Mouse (Mus musculus): ENCODE results near the gene Ano7. TPM values are rescaled to one million over a fixed set of nuclear protein-coding genes. Genes with fewer than 3 reads are reported as not detected.
A peak's percentile ranks its signal among the peaks of the same experiment; 100 is the strongest.

The Ano7 gene
- under 1 TPM in 1 of 2 experiments, not detected in 1; 0.09 TPM for total RNA-seq (2021)

DNA sequence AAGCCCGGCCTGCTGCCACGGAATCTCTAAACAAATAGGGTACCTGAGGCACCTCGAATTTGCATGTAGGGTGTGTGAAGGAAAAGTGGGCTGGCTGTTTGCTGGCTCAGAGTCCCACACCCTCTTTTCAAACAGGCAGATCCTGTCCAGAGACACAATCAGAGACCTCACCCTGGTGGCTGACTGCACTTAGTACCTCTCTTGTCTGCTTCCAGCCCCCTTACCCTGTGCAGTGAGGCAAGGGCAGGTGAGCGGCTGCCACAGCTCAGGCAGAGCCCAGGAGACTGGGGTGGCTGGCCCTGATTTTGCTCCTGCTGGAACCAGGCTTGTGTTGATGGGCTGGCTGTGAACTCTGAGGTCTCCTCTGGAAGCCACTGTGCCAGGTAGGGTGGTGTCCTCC is at the start of gene Ano7:
Gene Ano7 (plus strand): TSS at position 266 of the 400 bp plus-strand sequence.
- DNase-seq (ENCODE audit: extremely low spot score in 1 of 2, low spot score in 1 of 2), result no peak

DNA sequence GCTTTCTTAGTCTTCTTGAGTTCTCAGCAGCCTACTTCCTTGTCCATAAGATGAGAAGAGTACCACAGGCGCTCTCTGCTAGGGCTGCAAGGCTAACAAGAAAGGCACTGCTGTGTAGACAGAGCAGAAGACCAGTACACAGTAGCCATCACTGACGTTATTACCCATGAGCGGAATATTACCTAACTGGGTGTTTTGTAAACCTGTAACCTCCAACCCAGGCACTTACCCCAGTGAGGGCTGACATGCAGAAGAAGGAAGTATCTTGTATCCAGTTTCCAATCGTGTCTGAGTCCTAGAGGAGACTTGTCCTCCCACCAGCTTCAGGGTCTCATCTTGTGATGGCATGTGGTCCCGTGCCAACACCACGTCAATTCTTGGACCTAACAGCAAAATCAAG is 49.8 kb upstream of the Ano7 start:
- no peak for DNase-seq (ENCODE audit: extremely low spot score in 1 of 2, low spot score in 1 of 2)

DNA sequence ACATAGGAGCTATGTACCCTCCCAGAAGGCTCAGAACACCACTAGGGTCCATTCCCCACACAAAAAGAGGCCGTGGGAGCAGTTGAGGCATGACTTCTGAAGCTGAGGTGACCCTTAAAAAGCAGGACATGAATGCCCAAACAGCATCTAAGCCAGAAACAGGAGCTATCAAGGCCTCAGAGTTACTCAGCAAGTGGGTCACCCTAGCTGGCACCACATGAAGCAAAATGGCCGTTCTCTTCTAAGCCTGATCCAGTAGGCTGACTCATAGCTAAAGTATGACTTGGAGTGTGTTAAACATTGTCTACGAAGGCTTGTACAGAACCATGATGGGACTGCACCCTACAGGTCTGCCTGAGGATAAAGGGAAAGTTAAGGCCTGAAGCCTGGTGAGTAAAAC is 47.3 kb upstream of the Ano7 start:
- no peak for DNase-seq (ENCODE audit: extremely low spot score in 1 of 2, low spot score in 1 of 2)

DNA sequence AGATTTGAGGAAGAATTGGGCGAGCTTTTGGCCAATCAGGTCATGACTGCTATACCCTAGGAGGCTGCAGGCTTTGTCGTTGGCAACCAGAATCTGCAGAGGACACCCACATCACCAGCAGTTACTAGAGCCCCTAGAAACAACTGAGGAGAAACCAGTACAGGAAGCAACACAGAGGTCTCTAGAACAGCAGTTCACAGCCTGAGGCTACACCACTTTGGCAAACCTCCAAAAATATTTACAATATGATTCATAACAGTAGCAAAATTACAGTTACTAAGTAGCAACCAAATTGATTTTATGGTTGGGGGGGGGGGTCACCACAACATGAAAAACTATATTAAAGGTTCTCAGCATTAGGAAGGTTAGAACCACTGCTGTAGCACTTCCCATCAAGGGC is 39.1 kb upstream of the Ano7 start:
- no peak for DNase-seq (ENCODE audit: extremely low spot score in 1 of 2, low spot score in 1 of 2)

DNA sequence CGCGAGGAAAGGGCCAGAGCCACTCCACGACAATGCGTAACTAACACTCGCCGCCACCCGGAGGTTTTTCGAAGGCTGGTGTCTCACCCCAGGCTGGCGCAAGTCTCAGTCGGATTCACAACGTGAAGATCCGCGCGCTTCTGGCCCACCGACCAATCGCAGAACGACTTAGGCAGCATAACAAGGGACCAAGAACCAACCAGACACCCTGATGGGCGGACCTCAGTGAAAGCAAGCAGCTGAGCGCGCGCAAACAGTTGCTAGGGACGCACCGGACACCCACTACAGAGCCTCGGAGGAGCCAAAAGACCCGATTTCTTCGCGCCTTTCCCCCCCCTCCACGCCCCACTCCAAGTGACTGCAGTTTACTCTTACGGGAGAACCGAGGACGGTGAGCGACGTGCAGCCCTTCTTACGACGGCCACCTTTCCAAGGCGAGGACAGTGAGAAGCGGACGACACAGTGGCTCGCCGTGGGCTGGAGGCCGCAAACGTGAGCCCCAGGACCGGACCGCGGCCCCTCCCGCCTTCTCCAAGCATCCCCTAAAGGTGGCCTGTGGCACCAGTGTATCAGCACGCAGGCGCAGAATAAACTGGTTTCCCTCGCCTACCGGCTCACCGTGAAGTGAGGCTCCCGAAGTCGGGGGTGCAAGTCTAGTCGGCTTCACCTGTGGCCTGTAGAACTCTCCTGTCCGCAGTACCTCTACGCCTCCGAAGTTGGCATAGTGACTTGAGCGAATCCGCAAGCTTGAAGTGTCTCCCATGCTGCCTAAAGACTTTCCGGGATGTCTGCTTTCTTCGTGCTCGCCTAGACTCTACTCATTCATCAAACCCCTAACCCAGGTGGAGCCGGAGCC is 30.9 kb upstream of the Ano7 start, which contains the start of the genes Ppp1r7 and Pask:
Gene Ppp1r7 (plus strand): TSS at position 207 of the 856 bp plus-strand sequence.
Gene Pask (minus strand): TSS at position 835 of the 856 bp plus-strand sequence.
- DNase-seq (ENCODE audit: extremely low spot score in 1 of 2, low spot score in 1 of 2), result peak; percentile 84 to 86

DNA sequence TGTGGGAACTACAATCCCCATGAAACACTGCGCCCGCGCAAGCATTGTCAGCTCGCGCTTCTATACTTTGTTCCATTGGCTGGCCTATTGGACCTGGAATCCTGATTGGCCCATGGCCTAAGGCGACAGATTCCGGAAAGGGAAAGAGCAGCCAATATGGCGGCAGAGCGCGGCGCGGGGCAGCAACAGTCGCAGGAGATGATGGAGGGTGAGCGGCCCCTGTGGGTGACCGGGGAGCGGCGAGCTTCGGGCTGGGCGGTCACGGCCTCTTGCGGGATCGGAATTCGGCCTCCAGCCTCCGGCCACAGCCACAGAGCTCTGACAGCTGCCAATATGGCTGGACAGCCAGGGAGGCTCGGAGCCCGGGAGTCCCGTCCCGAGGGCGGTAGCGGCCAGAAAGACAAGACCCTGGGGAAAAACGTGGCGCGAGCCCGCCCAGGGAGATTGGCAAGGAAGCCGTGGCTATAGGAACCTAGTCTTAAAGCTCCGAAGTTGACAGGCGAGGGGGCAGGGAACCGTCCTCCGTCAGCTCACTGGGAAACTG is 30.2 kb upstream of the Ano7 start:
- peak; percentile 80 to 82 for DNase-seq (ENCODE audit: extremely low spot score in 1 of 2, low spot score in 1 of 2)

DNA sequence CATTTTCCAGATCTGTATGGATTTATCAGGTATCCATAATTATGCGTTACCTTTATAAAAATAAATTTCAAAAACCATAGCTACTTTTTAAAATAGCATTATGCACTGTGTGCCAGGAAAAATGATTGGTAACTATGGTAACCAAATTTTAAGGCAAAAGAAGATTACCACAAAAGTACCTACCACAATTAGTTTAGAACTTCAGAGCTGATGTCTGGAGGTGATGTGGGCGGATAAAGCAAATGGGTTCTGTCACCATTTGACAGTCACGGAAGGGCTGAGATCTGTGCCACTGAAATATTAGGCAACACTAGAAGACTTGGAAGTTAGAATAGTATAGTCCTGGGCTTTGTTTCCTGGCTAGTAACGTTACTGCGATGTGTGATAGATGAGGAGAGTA is 26.6 kb upstream of the Ano7 start:
- no peak for DNase-seq (ENCODE audit: extremely low spot score in 1 of 2, low spot score in 1 of 2)

DNA sequence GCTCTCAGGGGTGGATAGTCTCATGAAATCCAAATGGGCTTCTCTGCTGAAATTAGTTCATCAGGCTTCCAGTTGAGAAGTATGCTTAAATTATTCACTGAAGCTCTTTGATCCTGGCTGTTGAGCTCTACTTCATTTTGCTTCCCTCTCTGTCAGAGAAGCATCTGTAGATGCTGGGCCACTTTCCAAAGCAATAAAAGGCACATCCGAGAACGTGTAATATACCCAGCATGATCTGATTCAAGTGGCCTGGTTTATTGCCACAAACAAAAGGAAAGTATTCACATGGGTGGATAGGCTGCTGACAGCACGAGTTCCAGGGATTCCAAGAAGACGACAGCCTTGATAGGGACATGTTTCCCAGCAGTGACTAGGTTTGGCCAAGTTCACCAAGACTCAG is 24.0 kb upstream of the Ano7 start:
- DNase-seq (ENCODE audit: extremely low spot score in 1 of 2, low spot score in 1 of 2), result no peak

DNA sequence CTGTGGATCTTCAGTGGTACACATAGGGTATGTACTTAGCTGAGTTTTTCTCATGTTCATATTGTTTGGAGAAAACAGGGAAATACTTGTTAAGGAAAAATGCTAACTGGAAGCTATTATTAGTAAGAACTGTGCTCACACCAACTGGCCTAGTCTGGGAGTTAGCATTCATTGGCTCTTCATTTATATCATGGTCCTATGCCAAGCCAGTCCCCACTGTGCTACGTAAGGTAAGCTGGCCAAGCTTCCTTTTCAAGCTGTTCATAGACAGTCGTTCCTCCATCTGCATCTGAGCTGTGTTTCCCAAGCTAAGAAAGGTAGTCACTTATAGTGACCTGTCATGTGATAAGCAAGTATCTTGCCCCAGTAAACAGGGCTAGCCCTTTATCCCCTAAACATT is 21.0 kb upstream of the Ano7 start:
- DNase-seq (ENCODE audit: extremely low spot score in 1 of 2, low spot score in 1 of 2), result no peak

DNA sequence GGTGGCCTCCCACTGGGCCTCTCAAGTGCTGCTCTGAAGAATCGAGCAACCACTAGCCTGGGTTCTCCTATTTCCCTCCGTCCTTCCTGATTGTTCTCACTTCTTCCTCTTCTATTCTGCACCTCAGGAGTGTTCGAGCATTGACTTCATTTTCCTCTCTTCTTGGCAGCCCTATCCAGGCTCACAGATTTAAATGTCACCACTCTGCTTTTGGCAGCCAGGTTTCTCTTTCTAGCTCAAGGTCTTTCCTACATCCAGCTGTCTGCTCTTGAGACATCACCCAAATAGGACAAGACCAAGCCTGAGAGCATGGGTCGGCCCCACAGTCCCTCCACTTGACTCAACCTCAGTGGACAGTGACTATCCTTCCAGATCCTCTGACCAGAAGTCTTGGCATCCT is 11.1 kb upstream of the Ano7 start:
- DNase-seq (ENCODE audit: extremely low spot score in 1 of 2, low spot score in 1 of 2), result no peak

DNA sequence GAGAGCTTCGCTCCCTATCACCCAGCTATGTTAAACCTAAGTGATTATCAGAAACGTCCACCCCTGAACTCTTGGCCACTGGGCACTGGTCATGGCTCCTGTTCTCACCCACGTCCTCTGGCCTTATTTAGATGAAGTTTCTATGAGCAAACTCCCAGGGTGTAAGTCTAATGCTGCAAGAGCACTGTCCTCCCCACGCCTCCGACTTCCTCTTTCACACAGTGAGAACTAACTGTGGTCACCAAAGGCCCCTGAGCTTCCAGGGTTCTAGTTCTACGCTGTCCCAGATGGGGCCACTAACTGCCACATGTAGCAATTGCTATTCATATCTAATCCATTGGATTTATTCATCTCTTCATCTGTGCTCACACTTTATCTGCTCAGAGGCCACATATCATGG is 8.1 kb upstream of the Ano7 start:
- no peak for DNase-seq (ENCODE audit: extremely low spot score in 1 of 2, low spot score in 1 of 2)

DNA sequence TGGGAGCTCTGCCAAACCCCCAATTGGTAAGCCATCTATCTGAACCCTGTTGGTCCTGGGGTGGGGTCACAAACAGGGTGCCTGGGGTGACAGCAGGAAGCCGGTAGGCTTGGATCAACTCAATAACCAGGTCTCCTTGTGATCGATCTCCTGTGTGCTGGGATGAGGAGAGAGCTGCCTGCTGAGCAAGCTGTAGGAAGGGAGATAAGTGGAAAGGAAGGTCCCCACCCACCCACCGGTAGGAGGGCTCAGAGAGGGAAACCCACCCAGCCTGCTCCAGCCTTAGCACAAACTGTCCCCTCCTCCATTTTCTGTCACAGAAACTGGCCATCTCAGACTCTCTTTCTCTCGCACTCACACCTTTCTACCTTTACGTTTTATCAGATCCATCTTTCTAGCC is 3.6 kb downstream of the Ano7 start:
- no peak for DNase-seq (ENCODE audit: extremely low spot score in 1 of 2, low spot score in 1 of 2)

DNA sequence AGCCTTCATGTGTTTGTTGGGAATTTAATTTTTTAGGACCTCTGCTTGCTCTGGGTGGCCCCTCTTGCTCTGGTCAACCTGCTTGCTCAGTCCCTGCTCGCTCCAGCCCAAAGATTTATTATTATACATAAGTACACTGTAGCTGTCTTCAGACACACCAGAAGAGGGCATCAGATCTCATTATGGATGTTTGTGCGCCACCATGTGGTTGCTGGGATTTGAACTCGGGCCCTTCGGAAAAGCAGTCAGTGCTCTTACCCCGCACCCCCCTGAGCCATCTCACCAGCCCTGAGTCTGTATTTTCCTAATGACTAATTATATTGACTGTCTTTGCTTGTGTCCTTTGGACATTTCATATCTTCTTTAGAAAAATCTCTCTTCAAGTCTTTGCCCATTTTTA is 5.4 kb downstream of the Ano7 start:
- no peak for DNase-seq (ENCODE audit: extremely low spot score in 1 of 2, low spot score in 1 of 2)

DNA sequence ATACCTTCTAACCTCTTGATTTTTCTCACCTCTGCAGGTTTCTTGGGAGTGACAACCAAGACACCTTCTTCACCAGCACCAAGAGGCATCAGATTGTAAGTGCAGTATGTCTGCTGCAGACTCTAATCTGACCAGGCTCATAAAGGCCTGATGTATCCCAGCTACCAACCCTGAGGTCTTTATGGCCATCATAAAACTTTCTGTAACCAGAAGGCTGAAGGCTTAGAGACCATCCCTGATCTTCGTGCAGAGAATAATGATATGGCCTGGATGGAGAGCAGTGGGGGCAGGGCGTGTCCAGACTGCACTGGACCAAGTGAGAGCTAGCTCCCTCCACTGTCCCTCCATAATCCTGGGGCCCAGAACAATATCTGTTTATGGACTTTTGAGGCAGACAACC is 13.5 kb downstream of the Ano7 start:
- DNase-seq (ENCODE audit: extremely low spot score in 1 of 2, low spot score in 1 of 2), result no peak

DNA sequence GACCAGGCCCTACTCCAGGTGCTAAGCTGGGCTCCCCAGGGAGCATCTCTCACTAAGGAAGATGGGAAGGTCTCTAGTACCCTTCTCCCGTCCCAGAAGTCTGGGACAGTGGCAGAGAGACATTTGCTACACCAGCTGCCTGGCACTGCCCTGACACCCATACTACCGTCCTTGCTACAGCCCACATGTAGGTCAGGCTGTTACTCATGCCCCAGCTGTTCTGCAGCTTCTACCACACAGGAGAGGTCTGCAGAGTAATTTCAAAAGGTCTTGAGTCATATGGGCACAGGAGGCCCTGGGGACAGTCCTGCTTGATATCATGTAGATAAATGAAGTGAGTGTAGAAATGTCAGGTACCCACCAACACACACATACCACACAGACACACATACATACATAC is 15.2 kb downstream of the Ano7 start:
- no peak for DNase-seq (ENCODE audit: extremely low spot score in 1 of 2, low spot score in 1 of 2)

DNA sequence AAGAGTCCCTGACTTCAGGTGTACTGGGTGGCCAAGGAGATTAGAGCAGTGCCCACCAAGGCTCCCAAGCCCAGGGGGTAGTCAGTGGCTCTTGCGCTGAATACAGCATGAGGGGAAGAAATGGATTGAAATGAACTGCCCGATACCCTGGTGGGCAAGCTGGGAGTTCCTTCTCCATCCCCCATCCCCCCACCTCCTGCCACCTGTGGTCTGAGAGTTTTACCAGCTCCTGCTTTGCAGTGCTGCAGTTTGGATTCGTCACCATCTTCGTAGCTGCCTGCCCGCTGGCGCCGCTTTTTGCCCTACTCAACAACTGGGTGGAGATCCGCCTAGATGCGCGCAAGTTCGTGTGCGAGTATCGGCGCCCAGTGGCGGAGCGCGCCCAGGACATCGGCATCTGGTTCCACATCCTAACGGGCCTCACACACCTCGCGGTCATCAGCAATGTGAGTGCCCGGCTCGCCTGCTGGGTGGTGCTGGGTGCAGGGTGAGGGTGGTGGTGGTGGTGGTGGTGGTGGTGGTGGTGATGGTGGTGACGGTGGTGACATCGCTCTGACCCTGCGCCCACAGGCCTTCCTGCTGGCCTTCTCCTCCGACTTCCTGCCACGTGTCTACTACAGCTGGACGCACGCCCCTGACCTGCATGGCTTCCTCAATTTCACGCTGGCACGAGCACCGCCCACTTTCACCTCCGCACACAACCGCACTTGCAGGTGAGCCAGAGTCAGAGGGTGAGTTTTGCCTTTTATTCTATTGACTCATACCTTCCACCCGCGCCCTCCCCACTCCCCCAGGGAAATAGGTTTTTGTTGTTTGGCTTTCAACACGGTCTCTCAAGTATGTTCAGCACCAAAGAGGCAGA is 27.7 kb downstream of the Ano7 start:
- no peak for DNase-seq (ENCODE audit: extremely low spot score in 1 of 2, low spot score in 1 of 2)

DNA sequence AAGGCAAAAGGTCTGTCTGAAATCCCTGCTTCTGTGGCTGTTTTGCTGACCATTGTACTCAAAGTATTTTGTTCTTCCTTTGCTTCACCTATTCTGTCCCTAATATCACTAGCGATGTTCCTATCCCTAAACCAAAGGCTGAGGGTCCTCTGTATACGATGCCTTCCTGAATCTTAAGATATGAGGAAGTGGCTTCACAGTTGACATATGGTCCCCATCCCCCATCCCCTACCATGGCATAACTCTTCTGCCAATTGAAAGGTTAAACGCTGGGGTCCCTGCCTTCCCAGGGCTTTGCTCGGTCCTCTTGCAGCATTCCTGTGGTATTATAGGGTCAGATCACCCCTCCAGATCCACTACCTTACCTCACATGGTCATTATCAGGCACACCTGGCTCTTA is 29.7 kb downstream of the Ano7 start:
- DNase-seq (ENCODE audit: extremely low spot score in 1 of 2, low spot score in 1 of 2), result no peak

DNA sequence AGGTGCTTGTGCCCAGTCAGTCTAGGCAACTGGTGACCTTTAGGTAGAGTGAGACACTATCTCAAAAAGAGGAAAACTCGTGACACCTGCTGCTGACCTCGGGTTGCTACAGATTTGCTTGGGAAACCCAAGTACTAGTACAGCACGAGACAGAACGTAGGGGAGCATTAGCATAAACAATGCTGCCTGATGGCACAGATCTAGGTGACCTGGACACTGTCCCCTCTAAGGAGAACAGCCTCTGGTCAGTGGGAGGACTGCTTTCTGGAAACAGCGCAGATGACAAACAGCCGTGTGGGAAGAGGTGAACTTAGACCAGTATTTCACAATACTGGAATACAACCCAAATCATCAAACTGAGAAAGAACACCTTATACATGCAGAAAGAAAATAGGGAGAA is 58.4 kb downstream of the Ano7 start:
- no peak for DNase-seq (ENCODE audit: extremely low spot score in 1 of 2, low spot score in 1 of 2)

DNA sequence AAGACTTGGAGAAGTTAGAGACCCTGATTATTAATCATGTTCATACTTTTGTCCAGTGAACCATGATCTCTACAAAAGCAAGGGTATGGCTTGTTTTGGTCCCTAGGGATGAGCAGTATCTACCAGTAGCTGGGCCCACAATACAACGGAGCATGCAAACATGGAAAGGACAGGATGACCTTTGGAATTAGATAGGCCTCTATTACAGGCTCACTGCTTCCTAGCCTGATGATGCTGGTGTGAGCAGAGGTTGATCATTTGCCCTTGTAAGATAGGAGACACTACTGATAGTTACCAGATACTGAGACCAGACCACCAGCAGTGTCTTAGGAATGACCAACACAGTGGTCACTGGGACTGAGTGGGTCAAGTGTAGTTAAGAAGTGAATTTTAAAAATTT is 65.6 kb downstream of the Ano7 start:
- no peak for DNase-seq (ENCODE audit: extremely low spot score in 1 of 2, low spot score in 1 of 2)

DNA sequence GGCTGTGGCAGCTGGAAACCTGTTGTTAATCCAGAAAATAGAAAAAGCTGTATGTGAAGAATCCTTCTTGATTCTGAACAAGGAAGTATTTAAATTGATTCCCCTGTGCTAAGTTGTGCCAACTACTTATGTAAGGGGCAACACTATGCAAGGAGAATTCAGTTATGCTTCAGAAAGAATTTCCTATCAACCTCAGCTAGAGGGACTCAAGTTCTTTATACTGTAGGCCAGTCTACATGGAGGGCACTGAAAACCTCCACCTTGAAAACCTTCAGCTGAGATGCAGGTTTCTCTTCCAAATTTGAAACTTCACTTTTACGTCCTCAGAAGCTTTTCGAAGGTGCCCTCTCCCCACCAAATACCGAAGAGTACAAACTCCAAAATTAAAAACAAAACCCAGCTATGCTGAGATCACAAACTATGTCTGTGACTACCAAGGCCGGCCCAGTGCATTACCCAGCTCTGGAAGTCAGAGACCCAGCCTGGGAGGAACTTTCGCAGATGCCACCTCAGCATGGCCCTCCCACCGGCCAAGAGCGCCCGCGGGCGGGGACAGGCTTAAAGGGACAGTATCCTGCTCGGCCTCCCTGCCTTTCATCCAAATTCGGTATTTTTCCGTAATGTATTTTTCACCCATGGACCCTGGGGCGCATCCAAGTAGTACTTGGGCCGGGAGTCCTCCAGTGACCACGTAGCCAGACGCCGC is 70.8 kb downstream of the Ano7 start:
- peak; percentile 32 to 59 for DNase-seq (ENCODE audit: extremely low spot score in 1 of 2, low spot score in 1 of 2)

Measured in layer of hippocampus, postnatal 25 days (tissue).